Mouse (Mus musculus) megakaryocyte, embryonic 14.5 days (primary cell): ENCODE results near the gene Olfr894. TPM values are rescaled to one million over a fixed set of nuclear protein-coding genes. Genes with fewer than 3 reads are reported as not detected.
"Not testable (repeated sequence)": the region's sequence is repeated elsewhere in the genome, so short reads cannot be mapped to it uniquely, and the experiment has no call there.

Source experiments
- H3K27me3 ChIP-seq: replicated peaks from 2 replicates; pipeline ENCODE3; 2012; ENCODE audit warnings: inconsistent platforms
- H3K36me3 ChIP-seq: replicated peaks from 2 replicates; pipeline ENCODE3; 2012; ENCODE audit warnings: low read length, inconsistent platforms, mixed read lengths
- H3K4me1 ChIP-seq: 2 replicates; pipeline ENCODE4 v1.6.1; 2012; ENCODE audit warnings: inconsistent platforms
- H3K4me3 ChIP-seq: replicated peaks from 2 replicates; pipeline ENCODE3; 2012; ENCODE audit warnings: moderate library complexity, mild to moderate bottlenecking, inconsistent platforms
- H3K9me3 ChIP-seq: 2 replicates; pipeline ENCODE4 v1.6.1; 2012; ENCODE audit warnings: inconsistent platforms
- FLI1 ChIP-seq: IDR thresholded peaks from 2 replicates; pipeline ENCODE4 v1.6.1; 2012; ENCODE audit warnings: low read length, inconsistent platforms, mixed read lengths
- GATA1 ChIP-seq: IDR thresholded peaks from 3 replicates; pipeline ENCODE4 v1.6.1; 2012; ENCODE audit warnings: mixed read lengths, low read length, inconsistent platforms, borderline replicate concordance
- polyA plus RNA-seq: library from polyadenylated mRNA; stranded (reverse); fragments of >175 nt; gene quantifications from 2 replicates; pipeline ENCODE4 v1.2.3, GENCODE M21; 2012; ENCODE audit warnings: low replicate concordance; ENCODE audit not compliant: insufficient read depth

Gene Olfr894
- polyA plus RNA-seq: not detected in 2 replicates

GRCm38 (mm10) chr9:38217755-38218154 is at the start of gene Olfr894:
Gene Olfr894 (plus strand): TSS chr9:38218055.
- Histone ChIP-seq H3K9me3 (no peaks in the 10 kb centered on the region), H3K36me3 (no peaks in the 10 kb centered on the region)

GRCm38 (mm10) chr9:38168341-38168740 is 49.5 kb upstream of the Olfr894 start:
- H3K27me3 ChIP-seq, H3K36me3 ChIP-seq, H3K4me1 ChIP-seq, H3K4me3 ChIP-seq, H3K9me3 ChIP-seq: not testable (repeated sequence)

More at GRCm38 (mm10) chr9:38217755-38218154, at the start of gene Olfr894:
- Histone ChIP-seq H3K4me3 (no peak within 1 kb of the TSS), H3K27me3 (no peaks in the 10 kb centered on the region), H3K4me1 (no peaks in the 10 kb centered on the region)
- TF ChIP-seq FLI1 (no peak), GATA1 (no peak)

GRCm38 (mm10) chr9:38180721-38181120 is 37.1 kb upstream of the Olfr894 start, which contains the start of gene Olfr891:
Gene Olfr891 (minus strand): TSS chr9:38180821.
- TF ChIP-seq GATA1 (no peak), FLI1 (no peak)
- no peak within 1 kb of the TSS for H3K4me3 ChIP-seq
- no peaks in the 10 kb centered on the region for H3K27me3 ChIP-seq
- H3K9me3 ChIP-seq: peaks cover 11% of the 10 kb centered on the region; the same call in 1 of the 2 replicates
- H3K36me3 ChIP-seq: no peaks in the 10 kb centered on the region
- no peaks in the 10 kb centered on the region for H3K4me1 ChIP-seq

- no peaks in the 10 kb centered on the region for H3K27me3 ChIP-seq
- TF ChIP-seq FLI1 (no peak), GATA1 (no peak)
- H3K9me3 ChIP-seq: no peaks in the 10 kb centered on the region
- no peaks in the 10 kb centered on the region for H3K36me3 ChIP-seq
- H3K4me1 ChIP-seq: no peaks in the 10 kb centered on the region
- no peak within 1 kb of the TSS for H3K4me3 ChIP-seq
Observed at GRCm38 (mm10) chr9:38208065-38208464, 9.8 kb upstream of the Olfr894 start, which contains the start of gene Olfr893. Gene Olfr893 (plus strand): TSS chr9:38208365.

- no peak within 1 kb of the TSS for H3K4me3 ChIP-seq
- H3K36me3 ChIP-seq: no peaks in the 10 kb centered on the region
- H3K4me1 ChIP-seq: no peaks in the 10 kb centered on the region
- no peak for TF ChIP-seq GATA1
- TF ChIP-seq FLI1: no peak
- no peaks in the 10 kb centered on the region for H3K9me3 ChIP-seq
- H3K27me3 ChIP-seq: no peaks in the 10 kb centered on the region
Observed at GRCm38 (mm10) chr9:38252474-38252873, 34.6 kb downstream of the Olfr894 start, which contains the start of gene Olfr143. Gene Olfr143 (plus strand): TSS chr9:38252774.

GRCm38 (mm10) chr9:38267551-38267950 is 49.7 kb downstream of the Olfr894 start, which contains the start of gene Olfr895:
Gene Olfr895 (plus strand): TSS chr9:38267851.
- no peaks in the 10 kb centered on the region for H3K4me1 ChIP-seq
- no peaks in the 10 kb centered on the region for H3K27me3 ChIP-seq
- no peaks in the 10 kb centered on the region for H3K9me3 ChIP-seq
- no peaks in the 10 kb centered on the region for H3K36me3 ChIP-seq
- no peak for TF ChIP-seq GATA1
- TF ChIP-seq FLI1: no peak
- no peak within 1 kb of the TSS for H3K4me3 ChIP-seq

Other genes with a start within 250 kb of the Olfr894 start
- gene Olfr881, start 226.2 kb upstream of the Olfr894 start, polyA plus RNA-seq: not detected in 2 replicates
- gene Olfr883, start 192.2 kb upstream of the Olfr894 start, polyA plus RNA-seq: not detected in 2 replicates
- 0.03 TPM in 1 of 2 replicates, not detected in the other for gene Olfr884, start 171.5 kb upstream of the Olfr894 start, polyA plus RNA-seq
- not detected in 2 replicates for gene Olfr885, start 156.7 kb upstream of the Olfr894 start, polyA plus RNA-seq
- 0.34 TPM in 1 of 2 replicates, not detected in the other for gene Olfr887, start 134.0 kb upstream of the Olfr894 start, polyA plus RNA-seq
- gene Olfr888, start 109.9 kb upstream of the Olfr894 start, polyA plus RNA-seq: not detected in 2 replicates
- gene Olfr889, start 102.9 kb upstream of the Olfr894 start, polyA plus RNA-seq: not detected in 2 replicates
- gene Olfr890, start 75.5 kb upstream of the Olfr894 start, polyA plus RNA-seq: not detected in 2 replicates
- not detected in 2 replicates for gene Olfr891, start 37.2 kb upstream of the Olfr894 start, polyA plus RNA-seq
- not detected in 2 replicates for gene Olfr893, start 9.7 kb upstream of the Olfr894 start, polyA plus RNA-seq
- not detected in 2 replicates for gene Olfr143, start 34.7 kb downstream of the Olfr894 start, polyA plus RNA-seq
- not detected in 2 replicates for gene Olfr895, start 49.8 kb downstream of the Olfr894 start, polyA plus RNA-seq
- gene Olfr896-ps1, start 73.1 kb downstream of the Olfr894 start, polyA plus RNA-seq: not detected in 2 replicates
- gene Olfr25, start 111.0 kb downstream of the Olfr894 start, polyA plus RNA-seq: not detected in 2 replicates
- gene Olfr898, start 130.4 kb downstream of the Olfr894 start, polyA plus RNA-seq: not detected in 2 replicates
- gene Olfr250, start 148.8 kb downstream of the Olfr894 start, polyA plus RNA-seq: not detected in 2 replicates
- not detected in 2 replicates for gene Olfr251, start 159.0 kb downstream of the Olfr894 start, polyA plus RNA-seq
- not detected in 2 replicates for gene Olfr147, start 183.6 kb downstream of the Olfr894 start, polyA plus RNA-seq
- gene Olfr901, start 211.4 kb downstream of the Olfr894 start, polyA plus RNA-seq: not detected in 2 replicates
- not detected in 2 replicates for gene Olfr902, start 229.6 kb downstream of the Olfr894 start, polyA plus RNA-seq
- gene Olfr904, start 245.1 kb downstream of the Olfr894 start, polyA plus RNA-seq: not detected in 2 replicates